Mouse (Mus musculus): Measurements from ENCODE around the gene 1700057G04Rik.

1700057G04Rik gene

DNA sequence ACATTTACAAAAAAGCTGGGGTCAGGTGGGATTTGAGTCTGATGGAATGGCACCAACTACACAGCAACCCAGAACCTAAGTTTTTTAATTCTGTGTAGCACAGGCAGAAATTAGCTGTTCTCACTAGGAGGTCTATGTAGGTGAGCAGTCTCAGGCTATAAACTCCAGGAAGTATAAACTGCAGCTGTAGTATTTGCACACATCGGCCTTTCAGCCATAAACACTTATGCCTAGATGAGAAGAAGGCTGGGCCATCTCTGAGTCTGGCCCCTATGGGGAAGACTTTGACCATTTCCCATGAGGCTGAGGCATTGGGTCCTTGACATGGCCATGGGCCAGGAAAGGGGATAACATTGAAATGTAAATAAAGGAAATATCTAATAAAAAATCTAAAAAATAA, 76.7 kb downstream of the 1700057G04Rik start:
- ATAC-seq (ENCODE audit: low TSS enrichment): no peak

- ATAC-seq (ENCODE audit: low TSS enrichment): no peak
Measured at GRCm38 (mm10) chr9:92386871-92387270, 77.7 kb downstream of the 1700057G04Rik start.

DNA sequence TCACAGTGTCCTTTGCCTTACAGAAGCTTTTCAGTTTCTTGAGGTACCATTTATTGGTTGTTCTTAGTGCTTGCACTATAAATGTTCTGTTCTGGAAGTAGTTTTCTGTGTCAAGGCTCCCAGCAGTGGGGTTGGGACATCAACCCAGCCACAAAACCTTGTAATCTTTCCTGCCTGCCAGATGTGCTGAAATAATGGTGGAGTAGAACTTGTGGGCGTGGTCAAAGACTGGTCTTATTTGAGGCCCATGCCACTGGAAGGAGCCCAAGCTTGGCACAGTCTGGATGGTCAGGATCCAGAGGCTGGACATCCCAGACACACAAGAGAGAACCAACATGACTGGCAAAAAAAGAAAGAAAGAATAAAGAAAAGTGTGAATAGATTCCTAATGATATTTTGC, 78.2 kb downstream of the 1700057G04Rik start:
- no peak for ATAC-seq (ENCODE audit: low TSS enrichment)

DNA sequence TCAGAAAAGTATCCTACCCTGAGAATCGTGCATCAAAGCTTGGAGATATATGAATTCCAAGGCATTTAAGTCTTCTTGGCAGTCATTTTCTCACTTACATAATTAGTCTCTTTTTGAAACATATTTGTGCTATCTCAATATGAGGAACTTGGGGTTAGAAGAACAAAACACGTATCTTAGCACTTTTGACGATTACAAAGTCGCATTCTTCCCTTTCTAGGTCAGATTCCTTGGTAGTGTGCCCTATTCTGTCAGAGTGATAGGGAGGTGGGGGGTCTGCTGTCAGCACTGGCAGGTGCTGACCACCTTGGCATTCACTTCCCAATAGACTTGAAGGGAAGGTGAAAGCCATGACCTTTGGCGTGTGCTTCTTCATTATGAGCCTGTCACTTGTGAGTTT, 93.5 kb downstream of the 1700057G04Rik start:
- no peak; the same call in 1 of the 2 replicates for ATAC-seq (ENCODE audit: low TSS enrichment)

Data from frontal cortex, adult (tissue).